Mouse (Mus musculus): ENCODE data around the gene Lypd5. TPM values are rescaled to one million over a fixed set of nuclear protein-coding genes. Genes with fewer than 3 reads are reported as not detected.
A peak's percentile ranks its signal among the peaks of the same experiment; 100 is the strongest.

The Lypd5 gene
- total RNA-seq, 1 experiment = not detected

GRCm38 (mm10) chr7:24325675-24326128, 23.3 kb upstream of the Lypd5 start:
- TF ChIP-seq ZNF384 (IDR thresholded peaks at IDR 0.05; ENCODE audit: low read depth, low read length) (no peak), MAFK (IDR thresholded peaks at IDR 0.05; ENCODE audit: insufficient read depth, low read depth, low read length) (no peak), CHD2 (IDR thresholded peaks at IDR 0.05; ENCODE audit: low read depth, low read length) (no peak), HCFC1 (IDR thresholded peaks at IDR 0.05; ENCODE audit: borderline replicate concordance, insufficient read depth, low read length) (no peak), ZC3H11A (IDR thresholded peaks at IDR 0.05; ENCODE audit: borderline replicate concordance, low read depth, low read length) (no peak)
- Histone ChIP-seq H3K36me3 (ENCODE audit: control insufficient read depth, insufficient read depth, low read length, poor library complexity, severe bottlenecking) (no peaks in the 10 kb centered on the region), H3K27ac (ENCODE audit: insufficient read depth, low read depth, low read length, poor library complexity, severe bottlenecking) (no peak overlapping the region), H3K4me1 (ENCODE audit: control insufficient read depth in 2 of 2, insufficient read depth in 2 of 2, low read length in 2 of 2, poor library complexity in 1 of 2) (peaks cover 0 to 3% of the 10 kb centered on the region in 2 experiments; a peak in 1 of 4 replicates), H3K9me3 (ENCODE audit: control insufficient read depth, insufficient read depth, low read depth, low read length) (no peaks in the 10 kb centered on the region), H3K4me3 (ENCODE audit: insufficient read depth in 1 of 2, low read depth in 1 of 2, low read length in 2 of 2, poor library complexity in 1 of 2, severe bottlenecking in 1 of 2) (peak overlapping the region; percentile 20 to 56; a peak in 3 of 4 replicates), H3K9ac (ENCODE audit: insufficient read depth, low read depth, low read length, poor library complexity, severe bottlenecking) (peak overlapping the region; percentile 50)
- no peak for DNase-seq (ENCODE audit: low read depth, low spot score)
- in situ Hi-C loops (cut with MboI; ENCODE audit: low sequenced_read_pairs in 2 of 2, unreplicated experiment in 2 of 2) = no loop called here

GRCm38 (mm10) chr7:24326273-24327135, 22.5 kb upstream of the Lypd5 start:
- no peak overlapping the region for H3K27ac ChIP-seq (ENCODE audit: insufficient read depth, low read depth, low read length, poor library complexity, severe bottlenecking)
- DNase-seq (ENCODE audit: low read depth, low spot score) = no peak
- in situ Hi-C loops (cut with MboI; ENCODE audit: low sequenced_read_pairs in 2 of 2, unreplicated experiment in 2 of 2) = no loop called here
- peak overlapping the region in 1 of 2 experiments; percentile 56; a peak in 2 of 4 replicates for H3K4me3 ChIP-seq (ENCODE audit: insufficient read depth in 1 of 2, low read depth in 1 of 2, low read length in 2 of 2, poor library complexity in 1 of 2, severe bottlenecking in 1 of 2)
- H3K4me1 ChIP-seq (ENCODE audit: control insufficient read depth in 2 of 2, insufficient read depth in 2 of 2, low read length in 2 of 2, poor library complexity in 1 of 2) = peaks cover 0 to 3% of the 10 kb centered on the region in 2 experiments; a peak in 1 of 4 replicates
- TF ChIP-seq CHD2 (IDR thresholded peaks at IDR 0.05; ENCODE audit: low read depth, low read length) (no peak), MAFK (IDR thresholded peaks at IDR 0.05; ENCODE audit: insufficient read depth, low read depth, low read length) (no peak), HCFC1 (IDR thresholded peaks at IDR 0.05; ENCODE audit: borderline replicate concordance, insufficient read depth, low read length) (no peak), ZNF384 (IDR thresholded peaks at IDR 0.05; ENCODE audit: low read depth, low read length) (no peak), ZC3H11A (IDR thresholded peaks at IDR 0.05; ENCODE audit: borderline replicate concordance, low read depth, low read length) (no peak)
- no peaks in the 10 kb centered on the region for H3K9me3 ChIP-seq (ENCODE audit: control insufficient read depth, insufficient read depth, low read depth, low read length)
- H3K36me3 ChIP-seq (ENCODE audit: control insufficient read depth, insufficient read depth, low read length, poor library complexity, severe bottlenecking) = no peaks in the 10 kb centered on the region
- no peak overlapping the region for H3K9ac ChIP-seq (ENCODE audit: insufficient read depth, low read depth, low read length, poor library complexity, severe bottlenecking)

GRCm38 (mm10) chr7:24327281-24327975, 21.6 kb upstream of the Lypd5 start:
- in situ Hi-C loops (cut with MboI; ENCODE audit: low sequenced_read_pairs in 2 of 2, unreplicated experiment in 2 of 2) = no loop called here
- Histone ChIP-seq H3K27ac (ENCODE audit: insufficient read depth, low read depth, low read length, poor library complexity, severe bottlenecking) (no peak overlapping the region), H3K9ac (ENCODE audit: insufficient read depth, low read depth, low read length, poor library complexity, severe bottlenecking) (no peak overlapping the region), H3K36me3 (ENCODE audit: control insufficient read depth, insufficient read depth, low read length, poor library complexity, severe bottlenecking) (no peaks in the 10 kb centered on the region), H3K4me3 (ENCODE audit: insufficient read depth in 1 of 2, low read depth in 1 of 2, low read length in 2 of 2, poor library complexity in 1 of 2, severe bottlenecking in 1 of 2) (no peak overlapping the region), H3K9me3 (ENCODE audit: control insufficient read depth, insufficient read depth, low read depth, low read length) (no peaks in the 10 kb centered on the region), H3K4me1 (ENCODE audit: control insufficient read depth in 2 of 2, insufficient read depth in 2 of 2, low read length in 2 of 2, poor library complexity in 1 of 2) (peaks cover 0 to 3% of the 10 kb centered on the region in 2 experiments; a peak in 1 of 4 replicates)
- no peak for DNase-seq (ENCODE audit: low read depth, low spot score)
- no peak for TF ChIP-seq HCFC1 (IDR thresholded peaks at IDR 0.05; ENCODE audit: borderline replicate concordance, insufficient read depth, low read length)
- no peak for TF ChIP-seq MAFK (IDR thresholded peaks at IDR 0.05; ENCODE audit: insufficient read depth, low read depth, low read length)
- TF ChIP-seq ZC3H11A (IDR thresholded peaks at IDR 0.05; ENCODE audit: borderline replicate concordance, low read depth, low read length) = no peak
- no peak for TF ChIP-seq CHD2 (IDR thresholded peaks at IDR 0.05; ENCODE audit: low read depth, low read length)
- TF ChIP-seq ZNF384 (IDR thresholded peaks at IDR 0.05; ENCODE audit: low read depth, low read length) = no peak

GRCm38 (mm10) chr7:24333304-24333986, 15.6 kb upstream of the Lypd5 start, which contains the start of gene Tescl:
TSS of gene Tescl (minus strand) at chr7:24333936.
- peak within 1 kb of the TSS; percentile 77 for H3K9ac ChIP-seq (ENCODE audit: insufficient read depth, low read depth, low read length, poor library complexity, severe bottlenecking)
- H3K4me1 ChIP-seq (ENCODE audit: control insufficient read depth in 2 of 2, insufficient read depth in 2 of 2, low read length in 2 of 2, poor library complexity in 1 of 2) = no peaks in the 10 kb centered on the region
- no peaks in the 10 kb centered on the region for H3K9me3 ChIP-seq (ENCODE audit: control insufficient read depth, insufficient read depth, low read depth, low read length)
- no peak for DNase-seq (ENCODE audit: low read depth, low spot score)
- H3K27ac ChIP-seq (ENCODE audit: insufficient read depth, low read depth, low read length, poor library complexity, severe bottlenecking) = no peak within 1 kb of the TSS
- no peaks in the 10 kb centered on the region for H3K36me3 ChIP-seq (ENCODE audit: control insufficient read depth, insufficient read depth, low read length, poor library complexity, severe bottlenecking)
- in situ Hi-C loops (cut with MboI; ENCODE audit: low sequenced_read_pairs in 2 of 2, unreplicated experiment in 2 of 2) = no loop called here
- H3K4me3 ChIP-seq (ENCODE audit: insufficient read depth in 1 of 2, low read depth in 1 of 2, low read length in 2 of 2, poor library complexity in 1 of 2, severe bottlenecking in 1 of 2) = peak within 1 kb of the TSS; percentile 65 to 70
- no peak for TF ChIP-seq CHD2 (IDR thresholded peaks at IDR 0.05; ENCODE audit: low read depth, low read length)
- TF ChIP-seq MAFK (IDR thresholded peaks at IDR 0.05; ENCODE audit: insufficient read depth, low read depth, low read length) = no peak
- TF ChIP-seq ZNF384 (IDR thresholded peaks at IDR 0.05; ENCODE audit: low read depth, low read length) = no peak
- peak; percentile 52 for TF ChIP-seq HCFC1 (IDR thresholded peaks at IDR 0.05; ENCODE audit: borderline replicate concordance, insufficient read depth, low read length)

Measured in ES-E14 (cell line).